Mouse (Mus musculus): Measurements from ENCODE around the gene Fgfr2. TPM values are rescaled to one million over a fixed set of nuclear protein-coding genes. Genes with fewer than 3 reads are reported as not detected.

Gene Fgfr2
- total RNA-seq, 2 experiments from 2014 or later, result 28.8 to 29.4 TPM

GRCm38 (mm10) chr7:132244637-132245036 is 878.5 kb downstream of the Fgfr2 start:
- no peak for DNase-seq (ENCODE audit: extremely low spot score in 1 of 2, low spot score in 2 of 2)
- intact Hi-C loops (cut with DNase I), result loop anchor here (5.0 kb wide), 1 partner anchor 73 kb away; the partner anchor contains the start of gene Chst15

GRCm38 (mm10) chr7:132243225-132243624 is 879.9 kb downstream of the Fgfr2 start:
- DNase-seq (ENCODE audit: extremely low spot score in 1 of 2, low spot score in 2 of 2), result no peak
- intact Hi-C loops (cut with DNase I), result no loop called here

- intact Hi-C loops (cut with DNase I), result no loop called here
- DNase-seq (ENCODE audit: extremely low spot score in 1 of 2, low spot score in 2 of 2), result peak in 1 of 2 experiments; percentile 68
These were observed 880.5 kb downstream of the Fgfr2 start for GRCm38 (mm10) chr7:132242617-132243141.

GRCm38 (mm10) chr7:132238921-132239320 is 884.2 kb downstream of the Fgfr2 start:
- DNase-seq (ENCODE audit: extremely low spot score in 1 of 2, low spot score in 2 of 2), result no peak
- intact Hi-C loops (cut with DNase I), result no loop called here

GRCm38 (mm10) chr7:132237191-132237590 is 886.0 kb downstream of the Fgfr2 start:
- intact Hi-C loops (cut with DNase I), result no loop called here
- no peak for DNase-seq (ENCODE audit: extremely low spot score in 1 of 2, low spot score in 2 of 2)

- peak in 1 of 2 experiments; percentile 56 for DNase-seq (ENCODE audit: extremely low spot score in 1 of 2, low spot score in 2 of 2)
- intact Hi-C loops (cut with DNase I), result no loop called here
These were observed 886.4 kb downstream of the Fgfr2 start for GRCm38 (mm10) chr7:132236789-132237188.

GRCm38 (mm10) chr7:132234250-132234649 is 888.9 kb downstream of the Fgfr2 start:
- DNase-seq (ENCODE audit: extremely low spot score in 1 of 2, low spot score in 2 of 2), result no peak
- intact Hi-C loops (cut with DNase I), result no loop called here

- intact Hi-C loops (cut with DNase I), result no loop called here
- DNase-seq (ENCODE audit: extremely low spot score in 1 of 2, low spot score in 2 of 2), result no peak
These were observed 889.4 kb downstream of the Fgfr2 start for GRCm38 (mm10) chr7:132233732-132234131.

GRCm38 (mm10) chr7:132232937-132233336 is 890.2 kb downstream of the Fgfr2 start:
- intact Hi-C loops (cut with DNase I), result no loop called here
- DNase-seq (ENCODE audit: extremely low spot score in 1 of 2, low spot score in 2 of 2), result no peak

- intact Hi-C loops (cut with DNase I), result no loop called here
- no peak for DNase-seq (ENCODE audit: extremely low spot score in 1 of 2, low spot score in 2 of 2)
These were observed 891.7 kb downstream of the Fgfr2 start for GRCm38 (mm10) chr7:132231476-132231875.

- intact Hi-C loops (cut with DNase I), result no loop called here
These were observed 892.2 kb downstream of the Fgfr2 start for GRCm38 (mm10) chr7:132230961-132231360.

GRCm38 (mm10) chr7:132227075-132227640 is 896.0 kb downstream of the Fgfr2 start:
- DNase-seq (ENCODE audit: extremely low spot score in 1 of 2, low spot score in 2 of 2), result no peak
- intact Hi-C loops (cut with DNase I), result loop anchor here (2.0 to 10.0 kb wide), 3 partner anchors 90 to 408 kb away; partner anchors contain the start of gene Chst15

More at GRCm38 (mm10) chr7:132230961-132231360, 892.2 kb downstream of the Fgfr2 start:
- no peak for DNase-seq (ENCODE audit: extremely low spot score in 1 of 2, low spot score in 2 of 2)

GRCm38 (mm10) chr7:132226379-132227074 is 896.6 kb downstream of the Fgfr2 start:
- DNase-seq (ENCODE audit: extremely low spot score in 1 of 2, low spot score in 2 of 2), result peak; percentile 82 to 89
- intact Hi-C loops (cut with DNase I), result loop anchor here (1.0 to 10.0 kb wide), 4 partner anchors 90 to 408 kb away; partner anchors contain the start of gene Chst15

- intact Hi-C loops (cut with DNase I), result loop anchor here (10.0 kb wide), 1 partner anchor 411 kb away; no protein-coding TSS in a partner anchor
- DNase-seq (ENCODE audit: extremely low spot score in 1 of 2, low spot score in 2 of 2), result no peak
These were observed 899.6 kb downstream of the Fgfr2 start for GRCm38 (mm10) chr7:132223452-132224141.

- intact Hi-C loops (cut with DNase I), result no loop called here
- DNase-seq (ENCODE audit: extremely low spot score in 1 of 2, low spot score in 2 of 2), result no peak
These were observed 909.1 kb downstream of the Fgfr2 start for GRCm38 (mm10) chr7:132214031-132214430.

- intact Hi-C loops (cut with DNase I), result loop anchor here (1.0 to 2.0 kb wide), 2 partner anchors 247 to 312 kb away; partner anchors contain the start of gene Gpr26
- peak; percentile 78 to 83 for DNase-seq (ENCODE audit: extremely low spot score in 1 of 2, low spot score in 2 of 2)
These were observed 909.7 kb downstream of the Fgfr2 start for GRCm38 (mm10) chr7:132213460-132213859.

- DNase-seq (ENCODE audit: extremely low spot score in 1 of 2, low spot score in 2 of 2), result peak in 1 of 2 experiments; percentile 53
- intact Hi-C loops (cut with DNase I), result loop anchor here (2.0 kb wide), 1 partner anchor 245 kb away; the partner anchor contains the start of gene Gpr26
These were observed 911.0 kb downstream of the Fgfr2 start for GRCm38 (mm10) chr7:132211920-132212701.

GRCm38 (mm10) chr7:132210616-132211015 is 912.5 kb downstream of the Fgfr2 start:
- intact Hi-C loops (cut with DNase I), result no loop called here
- DNase-seq (ENCODE audit: extremely low spot score in 1 of 2, low spot score in 2 of 2), result no peak
